Mouse (Mus musculus) G1E (cell line): ENCODE measurements around the gene Ttc27. TPM values are rescaled to one million over a fixed set of nuclear protein-coding genes. Genes with fewer than 3 reads are reported as not detected.
"Not testable (repeated sequence)": the region's sequence is repeated elsewhere in the genome, so short reads cannot be mapped to it uniquely, and the experiment has no call there.

Source experiments
- ATAC-seq: 2 replicates; pipeline ENCODE4 v1.8.0; 2016; ENCODE audit warnings: mild to moderate bottlenecking; ENCODE audit not compliant: insufficient number of reproducible peaks, poor library complexity, low FRiP score, severe bottlenecking; ENCODE audit errors: extremely low read depth
- DNase-seq: peaks from one replicate; pipeline ENCODE4 v3.0.0; 2012; ENCODE audit warnings: low spot score
- H3K27me3 ChIP-seq: 2 replicates; pipeline ENCODE4 v1.6.1; 2012; ENCODE audit warnings: mild to moderate bottlenecking, low read length, inconsistent platforms; ENCODE audit not compliant: insufficient read depth
- H3K36me3 ChIP-seq: replicated peaks from 2 replicates; pipeline ENCODE3; 2012; ENCODE audit warnings: mild to moderate bottlenecking, inconsistent platforms
- H3K4me1 ChIP-seq: 2 replicates; pipeline ENCODE4 v1.6.1; 2012; ENCODE audit warnings: low read depth, low read length, inconsistent platforms, mixed read lengths; ENCODE audit not compliant: insufficient read depth
- H3K4me3 ChIP-seq: 2 replicates; pipeline ENCODE4 v1.5.1; 2012; ENCODE audit warnings: low read depth, mild to moderate bottlenecking, inconsistent platforms, low read length, moderate library complexity, mixed read lengths
- H3K9me3 ChIP-seq: replicated peaks from 2 replicates; pipeline ENCODE4 v1.6.1; 2012; ENCODE audit warnings: inconsistent platforms
- CTCF ChIP-seq: IDR thresholded peaks from 2 replicates; pipeline ENCODE4 v1.5.1; 2012; ENCODE audit warnings: low read depth, low read length, inconsistent platforms, mixed read lengths
- GATA1 ChIP-seq: IDR thresholded peaks from 2 replicates; pipeline ENCODE4 v1.6.1; 2012; ENCODE audit warnings: borderline replicate concordance, low read length, inconsistent platforms, mixed read lengths
- GATA2 ChIP-seq: IDR thresholded peaks from 2 replicates; pipeline ENCODE4 v1.6.1; 2012; ENCODE audit warnings: low read depth, low read length, inconsistent platforms, borderline replicate concordance
- POLR2AphosphoS5 ChIP-seq: IDR thresholded peaks from 2 replicates; pipeline ENCODE4 v1.6.1; 2012; ENCODE audit warnings: low read depth, low read length, inconsistent platforms; ENCODE audit not compliant: insufficient replicate concordance
- TAL1 ChIP-seq: conservative IDR thresholded peaks from 2 replicates; pipeline ENCODE4 v1.6.1; 2012; ENCODE audit warnings: low read depth, low read length, inconsistent platforms, mixed read lengths
- polyA plus RNA-seq: library from polyadenylated mRNA; stranded (reverse); fragments of >175 nt; gene quantifications from 2 replicates; pipeline ENCODE4 v1.2.3, GENCODE M21; 2012
- total RNA-seq, 2 experiments: library from RNA; stranded (forward) in 1 of 2; stranded (reverse) in 1 of 2; fragments of 200-1000 nt in 1 of 2; fragments of >200 nt in 1 of 2; fragmentation: Nextera tagmentation in 1 of 2; gene quantifications; 2 replicates each; pipeline ENCODE4 v1.2.3; 2014 to 2017

Ttc27 gene
- total and polyA plus RNA-seq, 3 experiments = 20.5 to 39.4 (median 23.1) TPM

- DNase-seq (no peak), ATAC-seq (no peak)
- Histone ChIP-seq H3K9me3 (no peaks in the 10 kb centered on the region), H3K27me3 (no peaks in the 10 kb centered on the region), H3K4me3 (no peak overlapping the region), H3K4me1 (no peaks in the 10 kb centered on the region), H3K36me3 (peaks cover 74% of the 10 kb centered on the region)
- TF ChIP-seq GATA2 = no peak
- no peak for TF ChIP-seq CTCF
- no peak for TF ChIP-seq GATA1
- TF ChIP-seq TAL1 = no peak
- no peak for TF ChIP-seq POLR2AphosphoS5
Measured at GRCm38 (mm10) chr17:74688555-74688954, 29.0 kb upstream of the Ttc27 start.

DNA sequence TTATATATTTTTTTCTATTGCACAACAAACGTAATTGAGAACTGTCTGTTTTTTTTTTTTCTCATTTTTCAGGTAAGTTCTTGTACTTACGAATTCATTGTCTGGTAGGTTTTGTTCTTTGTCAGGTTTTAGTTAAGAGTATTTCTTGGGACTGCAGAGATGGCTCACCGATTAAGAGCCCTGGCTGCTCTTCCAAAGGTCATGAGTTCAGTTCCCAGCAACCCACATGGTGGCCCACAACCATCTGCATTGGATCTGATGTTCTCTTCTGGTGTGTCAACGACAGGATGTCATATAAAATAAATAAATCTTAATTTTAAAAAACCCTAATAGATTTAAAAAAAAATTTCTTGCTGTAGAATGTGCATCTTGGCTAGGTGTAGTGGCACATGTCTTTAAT lies 28.1 kb upstream of the Ttc27 start:
- peaks cover 72% of the 10 kb centered on the region for H3K36me3 ChIP-seq
- H3K9me3 ChIP-seq = no peaks in the 10 kb centered on the region
- no peaks in the 10 kb centered on the region for H3K27me3 ChIP-seq
- DNase-seq (no peak), ATAC-seq (no peak)
- no peak for TF ChIP-seq GATA1
- no peak for TF ChIP-seq GATA2
- TF ChIP-seq TAL1 = no peak
- TF ChIP-seq CTCF = no peak
- TF ChIP-seq POLR2AphosphoS5 = no peak
- H3K4me3 ChIP-seq = no peak overlapping the region
- H3K4me1 ChIP-seq = no peaks in the 10 kb centered on the region

DNA sequence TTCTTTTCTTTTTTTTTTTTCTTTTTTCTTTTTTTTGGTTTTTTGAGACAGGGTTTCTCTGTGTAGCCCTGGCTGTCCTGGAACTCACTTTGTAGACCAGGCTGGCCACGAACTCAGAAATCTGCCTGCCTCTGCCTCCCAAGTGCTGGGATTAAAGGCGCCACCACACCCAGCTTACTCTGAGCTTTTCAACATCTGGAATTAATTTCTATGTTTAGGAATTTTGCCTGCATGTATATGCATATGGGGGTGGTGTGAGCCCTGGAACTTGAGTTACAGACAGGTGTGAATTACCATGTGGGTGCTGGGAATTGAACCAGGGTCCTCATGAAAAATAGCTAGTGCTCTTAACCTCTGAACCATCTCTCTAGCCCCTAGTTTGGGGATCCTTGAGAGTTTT lies 15.9 kb upstream of the Ttc27 start:
- H3K9me3 ChIP-seq, H3K4me3 ChIP-seq, ATAC-seq, H3K27me3 ChIP-seq, H3K4me1 ChIP-seq, DNase-seq: not testable (repeated sequence)
- H3K36me3 ChIP-seq = peaks cover 79% of the 10 kb centered on the region

GRCm38 (mm10) chr17:74705480-74705879 lies 12.1 kb upstream of the Ttc27 start:
- Histone ChIP-seq H3K4me3 (no peak overlapping the region), H3K27me3 (no peaks in the 10 kb centered on the region), H3K4me1 (no peaks in the 10 kb centered on the region), H3K9me3 (no peaks in the 10 kb centered on the region), H3K36me3 (peaks cover 41% of the 10 kb centered on the region)
- no peak for DNase-seq
- TF ChIP-seq CTCF (no peak), TAL1 (no peak), POLR2AphosphoS5 (no peak), GATA1 (no peak), GATA2 (no peak)
- no peak for ATAC-seq

GRCm38 (mm10) chr17:74706593-74706992 lies 10.9 kb upstream of the Ttc27 start:
- Histone ChIP-seq H3K9me3 (no peaks in the 10 kb centered on the region), H3K27me3 (no peaks in the 10 kb centered on the region), H3K4me1 (peaks cover 5% of the 10 kb centered on the region), H3K36me3 (peaks cover 33% of the 10 kb centered on the region), H3K4me3 (no peak overlapping the region)
- TF ChIP-seq TAL1 (no peak), GATA1 (no peak)
- no peak for DNase-seq
- no peak for ATAC-seq

GRCm38 (mm10) chr17:74707637-74708152 lies 9.8 kb upstream of the Ttc27 start:
- Histone ChIP-seq H3K27me3 (no peaks in the 10 kb centered on the region), H3K9me3 (no peaks in the 10 kb centered on the region), H3K4me1 (peaks cover 10% of the 10 kb centered on the region), H3K36me3 (peaks cover 25% of the 10 kb centered on the region), H3K4me3 (no peak overlapping the region)
- no peak for DNase-seq
- TF ChIP-seq GATA1 = no peak
- no peak for TF ChIP-seq GATA2
- TF ChIP-seq TAL1 = no peak
- no peak for TF ChIP-seq POLR2AphosphoS5
- no peak for TF ChIP-seq CTCF
- ATAC-seq = no peak

DNA sequence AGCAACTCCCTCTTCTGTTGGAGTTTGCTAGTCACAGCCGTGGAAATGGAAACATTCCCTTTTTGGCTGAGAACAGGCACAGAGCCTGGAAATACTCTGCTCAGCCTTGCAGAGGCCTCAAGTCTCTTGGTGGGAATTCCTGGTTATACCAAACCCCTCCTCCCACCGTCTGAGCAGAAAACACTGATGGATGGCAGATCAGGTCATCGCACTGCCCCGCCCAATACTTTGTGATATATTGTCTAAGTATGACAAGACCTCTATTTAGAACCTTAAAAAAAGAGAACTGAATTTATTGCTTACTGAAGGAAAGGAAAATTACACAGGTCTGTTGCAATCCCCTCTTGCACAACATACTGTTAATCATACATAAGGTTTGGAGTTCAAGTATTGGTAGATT lies 6.8 kb upstream of the Ttc27 start:
- 0 out of 2 replicates have a peak, but pooled peaks cover 4% of the 10 kb centered on the region for H3K27me3 ChIP-seq
- H3K4me1 ChIP-seq = peaks cover 17% of the 10 kb centered on the region
- H3K36me3 ChIP-seq = peaks cover under 1% of the 10 kb centered on the region
- no peak for DNase-seq
- H3K9me3 ChIP-seq = no peaks in the 10 kb centered on the region
- no peak for TF ChIP-seq TAL1
- TF ChIP-seq POLR2AphosphoS5 = no peak
- no peak for TF ChIP-seq GATA2
- TF ChIP-seq GATA1 = no peak
- TF ChIP-seq CTCF = no peak
- no peak overlapping the region for H3K4me3 ChIP-seq
- ATAC-seq = no peak
